Mouse (Mus musculus) testis, adult 2 months (tissue): Measurements from ENCODE around the gene Ckmt1.

Source experiments
- CTCF ChIP-seq: fragments of 200-500 bp; IDR thresholded peaks from 2 replicates; pipeline ENCODE4 v1.5.1; 2012; ENCODE audit warnings: low read depth, mild to moderate bottlenecking, inconsistent platforms, low read length, moderate library complexity; ENCODE audit not compliant: control insufficient read depth, insufficient read depth, insufficient replicate concordance
- POLR2A ChIP-seq: fragments of 200-500 bp; IDR thresholded peaks from 2 replicates; pipeline ENCODE4 v1.6.1; 2012; ENCODE audit warnings: low read depth, mild to moderate bottlenecking, inconsistent platforms, low read length, moderate library complexity; ENCODE audit not compliant: control insufficient read depth

DNA sequence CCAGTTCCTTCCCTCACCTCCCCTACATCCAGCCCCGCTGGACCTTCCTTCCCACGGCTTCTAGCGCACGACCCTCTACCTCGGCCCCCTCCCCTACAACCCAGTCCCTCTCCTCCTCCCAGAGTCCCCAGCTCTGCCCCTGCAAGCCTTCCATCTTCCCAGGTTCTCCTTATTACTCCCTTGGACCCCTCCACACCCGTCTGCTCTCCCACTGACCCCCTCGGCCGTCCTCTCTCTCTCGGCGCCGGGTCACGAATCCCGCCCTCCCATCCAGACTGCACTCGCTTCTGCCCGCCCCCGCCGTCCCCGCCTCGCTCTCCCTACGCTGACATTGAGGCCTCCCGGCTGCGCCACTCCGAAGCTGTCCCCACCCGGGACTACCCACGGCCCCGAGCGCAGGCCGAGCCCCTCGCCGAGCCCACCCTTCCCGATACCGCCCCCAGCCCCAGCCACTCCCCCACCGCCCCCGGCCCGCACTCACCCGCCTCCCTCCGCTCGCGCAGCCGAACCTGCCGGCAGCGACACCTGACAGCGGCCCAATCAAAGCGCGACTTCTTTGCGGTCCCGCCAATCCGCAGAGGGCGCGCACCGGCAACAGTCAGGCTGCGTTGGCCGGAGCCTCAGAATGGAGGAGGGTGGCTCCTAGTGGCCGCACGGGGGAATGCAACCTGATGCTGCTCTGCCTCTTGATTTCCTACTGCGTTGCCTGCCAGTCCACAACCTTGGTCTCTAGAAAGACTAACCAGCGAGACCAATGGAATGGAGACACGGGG, 2.5 kb upstream of the Ckmt1 start, which contains the start of gene Ppip5k1:
- 0 out of 2 replicates have a peak, but pooled peaks have one; percentile 8 for TF ChIP-seq POLR2A
- peak; percentile 99 for TF ChIP-seq CTCF
